Mouse (Mus musculus): ENCODE measurements around the gene Chrm1.

Gene Chrm1

GRCm38 (mm10) chr19:8683627-8684026, 20.0 kb downstream of the Chrm1 start:
- DNase-seq (ENCODE audit: low spot score in 2 of 2): no peak

DNA sequence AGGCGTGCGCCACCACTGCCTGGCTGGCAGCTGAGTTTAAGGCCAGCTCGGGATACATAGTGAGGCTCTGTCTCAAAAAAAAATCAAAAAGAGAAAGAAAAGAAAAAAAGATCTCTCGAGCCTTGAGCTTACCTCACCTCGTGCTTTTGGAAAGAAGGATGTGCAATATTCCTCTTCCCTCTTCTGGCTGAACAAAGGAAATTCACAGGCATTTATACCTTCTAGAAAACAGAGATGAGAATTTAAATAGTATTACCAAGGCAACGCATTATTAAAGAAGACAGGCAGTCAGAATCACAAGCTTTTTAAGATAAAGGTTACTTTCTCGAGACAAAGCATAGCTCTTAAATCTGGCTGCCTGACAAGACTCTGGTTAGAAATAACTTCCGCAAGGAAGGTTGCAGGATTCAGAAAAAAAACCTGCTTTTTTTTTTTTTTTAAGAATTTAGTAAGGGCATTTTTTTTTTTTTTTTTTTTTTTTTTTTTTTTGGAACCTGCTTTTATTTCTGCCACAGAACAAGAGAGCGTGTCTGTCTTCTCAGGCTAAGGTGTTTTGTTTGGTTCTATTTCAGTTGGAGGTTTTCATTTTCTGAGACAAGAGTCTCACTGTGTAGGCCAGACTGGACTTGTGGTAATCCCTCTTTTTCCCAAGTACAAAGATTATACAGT, 28.4 kb downstream of the Chrm1 start:
- DNase-seq (ENCODE audit: low spot score in 2 of 2): no peak

DNA sequence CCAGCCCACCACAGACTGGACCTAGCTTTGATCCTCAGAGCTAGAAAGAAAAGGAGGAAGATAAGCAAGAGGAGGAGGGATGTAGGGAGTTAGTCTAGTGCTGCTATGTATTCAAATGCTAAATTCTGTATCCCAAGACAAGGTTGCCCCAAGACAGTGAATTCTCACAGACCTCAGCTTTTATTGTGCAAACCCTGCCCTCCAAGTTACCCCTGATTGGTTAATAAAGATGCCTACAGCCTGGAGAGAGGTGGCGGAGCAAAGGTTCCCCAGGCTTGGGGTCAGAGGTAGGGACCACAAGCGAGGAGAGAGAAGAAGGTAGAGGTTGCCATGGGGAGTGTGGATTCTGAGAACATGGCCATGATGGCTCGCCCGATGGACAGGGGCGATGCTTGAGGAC, 29.2 kb downstream of the Chrm1 start:
- no peak for DNase-seq (ENCODE audit: low spot score in 2 of 2)

DNA sequence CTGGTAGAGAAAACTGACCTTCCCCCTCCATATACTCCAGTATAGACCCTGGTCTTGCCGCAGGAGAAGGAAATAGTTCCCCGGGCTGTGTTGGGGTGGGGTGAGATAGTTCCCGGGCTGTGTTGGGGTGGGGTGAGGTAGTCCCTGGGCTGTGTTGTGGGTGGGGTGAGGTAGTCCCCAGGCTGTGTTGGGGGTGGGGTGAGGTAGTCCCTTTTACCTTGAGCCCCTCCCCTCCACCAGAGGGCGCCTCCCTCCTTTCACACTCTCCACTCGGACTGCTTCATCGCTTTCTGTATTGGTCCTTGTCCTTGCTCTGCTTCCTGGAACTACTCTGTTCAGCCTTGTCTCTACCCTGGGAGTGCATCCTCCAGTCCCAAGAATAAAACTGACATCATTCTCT, 31.7 kb downstream of the Chrm1 start:
- peak; percentile 45 to 72 for DNase-seq (ENCODE audit: low spot score in 2 of 2)

GRCm38 (mm10) chr19:8699652-8700051, 36.1 kb downstream of the Chrm1 start:
- no peak for DNase-seq (ENCODE audit: low spot score in 2 of 2)

DNA sequence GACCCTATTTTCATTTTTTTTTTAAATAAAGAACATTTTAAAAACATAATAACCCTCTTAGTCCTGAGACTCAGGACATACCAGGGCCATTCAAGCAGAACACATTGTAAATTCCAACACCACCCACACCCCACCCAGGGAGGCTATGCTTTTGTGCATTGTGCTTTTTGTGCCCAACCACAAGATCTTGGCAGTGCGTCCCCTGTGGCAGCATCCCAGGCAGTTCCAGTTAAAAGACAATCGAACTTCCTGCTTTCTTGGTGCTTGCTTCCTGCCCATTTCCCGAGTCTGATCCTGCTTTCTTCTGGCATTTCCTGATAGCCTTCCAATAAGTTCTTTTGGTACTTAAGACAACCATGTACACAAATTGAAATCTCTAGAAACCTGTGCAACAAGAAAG, 38.9 kb downstream of the Chrm1 start:
- DNase-seq (ENCODE audit: low spot score in 2 of 2): no peak

GRCm38 (mm10) chr19:8703571-8703970, 40.0 kb downstream of the Chrm1 start:
- DNase-seq (ENCODE audit: low spot score in 2 of 2): no peak

DNA sequence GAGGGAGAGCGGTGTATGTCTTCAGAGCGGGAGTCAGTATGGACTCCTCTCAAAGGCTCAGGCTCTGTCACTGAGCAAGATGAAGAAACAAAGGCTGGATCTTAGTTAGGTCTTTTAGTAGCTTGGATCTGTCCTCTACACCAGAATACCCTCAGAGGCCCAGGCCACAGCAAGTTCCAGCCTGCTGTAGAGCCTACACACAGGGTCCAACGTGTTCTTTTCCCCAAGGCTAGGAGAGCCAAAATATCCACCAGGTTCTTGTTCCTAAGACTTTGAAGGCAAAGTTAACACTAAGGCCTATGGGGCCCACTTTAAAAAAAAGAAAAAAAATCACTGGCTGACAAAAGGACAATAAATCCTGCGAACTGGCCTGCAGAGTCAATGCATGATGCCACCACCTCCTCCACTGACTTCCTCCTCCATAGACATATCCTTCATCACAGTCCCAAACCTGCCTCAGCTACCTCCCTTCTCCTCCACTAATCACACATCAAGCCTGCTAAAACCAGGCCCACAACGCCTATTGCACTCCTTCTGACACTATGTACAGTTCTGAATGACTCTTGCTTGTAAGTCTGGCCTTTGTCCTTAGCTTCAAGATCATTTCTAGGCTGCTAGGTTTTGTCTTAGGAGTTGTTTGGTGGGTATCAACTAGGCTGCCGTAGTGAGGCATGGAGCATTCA, 41.6 kb downstream of the Chrm1 start:
- DNase-seq (ENCODE audit: low spot score in 2 of 2): no peak

DNA sequence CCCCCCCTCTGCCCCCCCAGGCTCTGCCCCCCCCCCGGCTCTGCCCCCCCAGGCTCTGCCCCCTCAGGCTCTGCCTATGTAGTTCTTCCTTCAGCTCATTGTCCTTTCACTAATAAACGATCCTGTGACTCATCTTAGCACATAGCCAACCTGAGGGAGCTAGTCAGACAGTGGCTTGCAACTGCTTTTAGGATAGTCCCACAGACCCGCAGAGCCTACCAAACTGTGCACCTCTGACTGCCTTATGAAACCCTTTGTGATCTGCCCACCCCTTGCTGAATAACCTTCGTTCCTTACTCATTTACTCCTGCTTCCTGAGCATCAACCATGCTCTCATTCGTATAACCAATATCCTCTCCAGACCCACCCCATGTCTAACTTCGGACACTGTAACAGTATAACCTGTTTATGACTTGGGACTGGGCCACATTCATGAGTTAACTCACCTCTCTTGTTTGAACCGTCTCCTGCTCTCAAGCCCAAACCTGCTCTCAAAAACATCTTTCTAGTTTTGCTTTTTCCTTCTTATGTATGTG, 42.6 kb downstream of the Chrm1 start:
- no peak for DNase-seq (ENCODE audit: low spot score in 2 of 2)

GRCm38 (mm10) chr19:8706930-8707329, 43.3 kb downstream of the Chrm1 start:
- no peak for DNase-seq (ENCODE audit: low spot score in 2 of 2)

DNA sequence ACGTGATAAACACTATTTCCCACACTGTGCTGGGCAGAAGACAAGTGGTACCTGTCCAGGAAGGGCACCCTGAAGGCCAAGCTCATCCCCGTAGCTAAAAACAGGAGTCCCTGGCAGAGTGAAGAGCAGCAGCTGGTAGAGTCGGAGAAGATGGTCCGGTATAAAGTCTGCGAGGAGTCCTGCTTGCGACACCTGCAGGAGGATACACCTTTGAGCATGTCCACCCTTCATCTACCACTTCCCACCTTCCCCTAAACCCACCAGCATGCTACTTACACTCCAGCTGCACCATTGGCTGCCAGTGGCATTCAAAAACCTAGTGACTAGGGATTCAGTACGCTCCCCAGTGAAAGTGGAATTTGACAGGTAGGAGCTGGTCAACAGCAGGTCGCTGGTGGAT, 45.4 kb downstream of the Chrm1 start:
- no peak for DNase-seq (ENCODE audit: low spot score in 2 of 2)

GRCm38 (mm10) chr19:8710057-8710456, 46.5 kb downstream of the Chrm1 start:
- no peak for DNase-seq (ENCODE audit: low spot score in 2 of 2)

DNA sequence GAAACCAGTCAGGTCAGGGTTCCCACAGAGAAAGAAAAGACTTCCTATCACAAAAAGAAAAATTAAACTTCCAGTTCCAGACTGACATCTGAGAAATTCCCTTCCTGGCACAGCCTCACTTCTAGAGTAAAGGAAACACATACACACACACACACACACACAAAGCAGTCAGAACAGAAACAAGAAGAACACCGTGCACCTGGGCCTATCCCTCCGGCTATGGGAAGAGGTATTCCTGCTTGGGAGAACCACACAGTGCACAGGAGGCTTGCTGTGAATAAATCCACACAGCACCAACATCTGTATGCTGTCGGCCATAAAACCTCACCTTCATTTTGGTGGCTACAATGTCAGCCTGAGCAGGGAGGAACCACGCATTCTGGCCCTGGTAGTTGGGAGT, 47.9 kb downstream of the Chrm1 start:
- no peak for DNase-seq (ENCODE audit: low spot score in 2 of 2)

GRCm38 (mm10) chr19:8711949-8712869, 48.6 kb downstream of the Chrm1 start:
- DNase-seq (ENCODE audit: low spot score in 2 of 2): peak; percentile 27 to 48

GRCm38 (mm10) chr19:8712870-8713305, 49.3 kb downstream of the Chrm1 start:
- peak; percentile 66 to 75 for DNase-seq (ENCODE audit: low spot score in 2 of 2)

DNA sequence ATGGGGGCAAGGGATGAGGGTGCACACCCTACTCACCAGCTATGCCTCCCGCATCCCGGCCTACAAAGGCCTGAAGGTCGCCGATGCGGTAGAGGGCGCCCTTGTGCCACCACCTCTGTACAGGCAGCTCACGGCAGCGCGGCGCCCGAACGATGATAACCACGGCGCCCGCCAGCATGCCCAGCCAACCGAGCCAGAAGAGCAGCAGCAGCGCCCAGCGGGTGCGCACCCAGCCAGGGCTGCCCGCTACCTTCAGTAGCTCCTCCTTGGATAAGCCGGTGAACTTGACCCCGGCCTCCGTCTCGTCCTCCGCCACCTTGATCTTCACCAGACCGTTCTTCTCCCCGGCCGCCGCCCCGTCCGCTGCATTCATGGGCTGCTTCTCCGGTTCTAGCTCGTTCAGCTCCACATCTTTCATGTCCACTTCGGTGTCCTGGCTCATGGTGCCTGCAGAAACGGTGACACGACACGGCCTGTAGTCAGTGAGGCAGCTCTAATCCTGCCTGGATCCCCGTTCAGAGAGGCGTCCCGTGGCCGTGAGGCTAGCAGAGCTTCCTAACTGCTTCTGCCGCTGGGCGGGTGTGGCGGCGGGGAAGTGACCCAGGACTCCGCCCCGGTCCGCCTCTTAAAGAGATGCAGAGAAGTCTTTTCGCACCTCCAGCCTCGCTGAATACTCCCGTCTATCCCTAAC, 49.9 kb downstream of the Chrm1 start:
- DNase-seq (ENCODE audit: low spot score in 2 of 2): peak; percentile 93 to 98

GRCm38 (mm10) chr19:8713997-8714652, 50.5 kb downstream of the Chrm1 start:
- DNase-seq (ENCODE audit: low spot score in 2 of 2): no peak

GRCm38 (mm10) chr19:8714653-8715481, 51.3 kb downstream of the Chrm1 start:
- DNase-seq (ENCODE audit: low spot score in 2 of 2): no peak

DNA sequence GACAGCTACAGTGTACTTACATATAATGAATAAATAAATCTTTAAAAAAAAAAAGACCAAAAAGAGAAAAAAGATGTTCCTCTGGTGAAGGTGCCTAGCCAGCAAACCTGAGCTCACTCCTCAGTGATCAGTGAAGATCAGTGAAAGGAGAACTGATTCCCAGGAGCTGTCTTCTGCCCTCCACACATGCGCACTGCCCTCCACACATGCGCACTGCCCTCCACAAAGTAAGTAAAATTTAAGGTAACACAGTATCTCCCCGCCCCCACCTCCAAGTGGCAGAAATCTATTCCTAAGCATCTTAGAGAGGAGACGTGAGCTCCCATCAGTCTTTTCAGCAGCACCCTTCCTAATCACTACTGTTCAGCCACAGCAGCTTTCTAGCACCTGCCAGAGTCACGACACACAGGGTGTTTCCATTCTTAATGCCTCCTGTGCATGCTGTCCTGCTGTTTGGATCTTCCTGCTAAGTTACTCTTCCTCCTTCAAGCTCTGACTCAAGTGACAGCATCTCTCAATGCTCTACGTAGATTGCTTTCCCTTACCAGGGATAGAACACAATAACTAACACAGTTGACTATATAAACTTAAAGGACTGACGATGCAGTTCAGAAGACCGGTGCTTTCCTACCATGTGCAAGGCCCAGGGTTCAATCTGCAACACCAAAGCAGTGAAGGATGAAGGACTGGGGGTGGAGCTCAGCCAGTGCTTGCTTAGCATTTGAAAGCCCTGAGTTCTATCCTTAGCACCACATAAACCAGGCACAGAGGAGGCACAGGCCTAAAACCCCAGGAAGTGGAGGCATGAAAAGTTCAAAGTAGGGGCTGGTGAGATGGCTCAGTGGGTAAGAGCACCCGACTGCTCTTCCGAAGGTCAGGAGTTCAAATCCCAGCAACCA, 52.5 kb downstream of the Chrm1 start:
- DNase-seq (ENCODE audit: low spot score in 2 of 2): no peak

Data from thymus, postnatal 10 days (tissue).